Mouse (Mus musculus): ENCODE measurements around the gene Tnxb. TPM values are rescaled to one million over a fixed set of nuclear protein-coding genes. Genes with fewer than 3 reads are reported as not detected.
A peak's percentile ranks its signal among the peaks of the same experiment; 100 is the strongest.

The Tnxb gene
- polyA plus RNA-seq, 1 experiment from 2014 or later: 0.17 TPM

GRCm38 (mm10) chr17:34652546-34652945 lies 17.8 kb upstream of the Tnxb start:
- no peak overlapping the region for H3K4me2 ChIP-seq
- no peaks in the 10 kb centered on the region for H3K27me3 ChIP-seq
- H3K9me3 ChIP-seq (replicated peaks): no peaks in the 10 kb centered on the region
- no peak overlapping the region for H3K9ac ChIP-seq
- H3K4me1 ChIP-seq (replicated peaks): peaks cover 21% of the 10 kb centered on the region
- WGBS (ENCODE audit: insufficient replicate concordance): 79% methylated on average over 10 of the region's 10 CpGs
- H3K4me3 ChIP-seq (replicated peaks): no peak overlapping the region
- no peak for ATAC-seq (ENCODE audit: insufficient read depth)
- H3K27ac ChIP-seq (replicated peaks): no peak overlapping the region
- H3K36me3 ChIP-seq (replicated peaks): peaks cover 50% of the 10 kb centered on the region

GRCm38 (mm10) chr17:34652985-34653384 lies 17.4 kb upstream of the Tnxb start:
- H3K9ac ChIP-seq: no peak overlapping the region
- peaks cover 17% of the 10 kb centered on the region for H3K4me1 ChIP-seq (replicated peaks)
- no peaks in the 10 kb centered on the region for H3K27me3 ChIP-seq
- no peak for ATAC-seq (ENCODE audit: insufficient read depth)
- H3K4me3 ChIP-seq (replicated peaks): no peak overlapping the region
- peaks cover 50% of the 10 kb centered on the region for H3K36me3 ChIP-seq (replicated peaks)
- H3K9me3 ChIP-seq (replicated peaks): no peaks in the 10 kb centered on the region
- H3K27ac ChIP-seq (replicated peaks): no peak overlapping the region
- 88% methylated on average over 8 of the region's 8 CpGs for WGBS (ENCODE audit: insufficient replicate concordance)
- H3K4me2 ChIP-seq: no peak overlapping the region

GRCm38 (mm10) chr17:34653746-34654285 lies 16.5 kb upstream of the Tnxb start:
- Histone ChIP-seq H3K4me1 (replicated peaks) (peaks cover 8% of the 10 kb centered on the region), H3K36me3 (replicated peaks) (peaks cover 46% of the 10 kb centered on the region), H3K9ac (no peak overlapping the region), H3K9me3 (replicated peaks) (no peaks in the 10 kb centered on the region), H3K4me3 (replicated peaks) (no peak overlapping the region), H3K4me2 (no peak overlapping the region), H3K27ac (replicated peaks) (no peak overlapping the region), H3K27me3 (peaks cover 7% of the 10 kb centered on the region; the same call in 1 of the 2 replicates)
- 60% methylated on average over 9 of the region's 9 CpGs for WGBS (ENCODE audit: insufficient replicate concordance)
- no peak for ATAC-seq (ENCODE audit: insufficient read depth)

GRCm38 (mm10) chr17:34654392-34654791 lies 15.9 kb upstream of the Tnxb start:
- Histone ChIP-seq H3K4me2 (no peak overlapping the region), H3K27me3 (peaks cover 13% of the 10 kb centered on the region), H3K27ac (replicated peaks) (no peak overlapping the region), H3K36me3 (replicated peaks) (peaks cover 40% of the 10 kb centered on the region), H3K4me3 (replicated peaks) (no peak overlapping the region), H3K9ac (no peak overlapping the region), H3K9me3 (replicated peaks) (no peaks in the 10 kb centered on the region), H3K4me1 (replicated peaks) (peaks cover 3% of the 10 kb centered on the region; the same call in 1 of the 2 replicates)
- WGBS (ENCODE audit: insufficient replicate concordance): 79% methylated on average over 13 of the region's 13 CpGs
- no peak for ATAC-seq (ENCODE audit: insufficient read depth)

- H3K27ac ChIP-seq (replicated peaks): no peak overlapping the region
- H3K27me3 ChIP-seq: peaks cover 20% of the 10 kb centered on the region
- no peak overlapping the region for H3K4me3 ChIP-seq (replicated peaks)
- no peaks in the 10 kb centered on the region for H3K9me3 ChIP-seq (replicated peaks)
- no peak for ATAC-seq (ENCODE audit: insufficient read depth)
- WGBS (ENCODE audit: insufficient replicate concordance): 48% methylated on average over 7 of the region's 7 CpGs
- no peak overlapping the region for H3K9ac ChIP-seq
- H3K36me3 ChIP-seq (replicated peaks): peaks cover 32% of the 10 kb centered on the region
- no peaks in the 10 kb centered on the region for H3K4me1 ChIP-seq (replicated peaks)
- H3K4me2 ChIP-seq: no peak overlapping the region
Observed at GRCm38 (mm10) chr17:34655160-34655559, 15.2 kb upstream of the Tnxb start.

GRCm38 (mm10) chr17:34655581-34655991 lies 14.7 kb upstream of the Tnxb start:
- Histone ChIP-seq H3K36me3 (replicated peaks) (peaks cover 28% of the 10 kb centered on the region), H3K27me3 (peaks cover 25% of the 10 kb centered on the region), H3K4me2 (no peak overlapping the region), H3K4me1 (replicated peaks) (no peaks in the 10 kb centered on the region), H3K9me3 (replicated peaks) (no peaks in the 10 kb centered on the region), H3K9ac (no peak overlapping the region), H3K27ac (replicated peaks) (no peak overlapping the region), H3K4me3 (replicated peaks) (no peak overlapping the region)
- peak; percentile 62; the same call in 1 of the 2 replicates for ATAC-seq (ENCODE audit: insufficient read depth)
- 47% methylated on average over 4 of the region's 4 CpGs for WGBS (ENCODE audit: insufficient replicate concordance)

GRCm38 (mm10) chr17:34656666-34657065 lies 13.7 kb upstream of the Tnxb start:
- peaks cover 20% of the 10 kb centered on the region for H3K36me3 ChIP-seq (replicated peaks)
- H3K27ac ChIP-seq (replicated peaks): no peak overlapping the region
- H3K9ac ChIP-seq: no peak overlapping the region
- H3K27me3 ChIP-seq: peaks cover 35% of the 10 kb centered on the region
- H3K4me2 ChIP-seq: no peak overlapping the region
- H3K4me1 ChIP-seq (replicated peaks): peaks cover 2% of the 10 kb centered on the region; the same call in 1 of the 2 replicates
- no peaks in the 10 kb centered on the region for H3K9me3 ChIP-seq (replicated peaks)
- no peak for ATAC-seq (ENCODE audit: insufficient read depth)
- 59% methylated on average over 8 of the region's 8 CpGs for WGBS (ENCODE audit: insufficient replicate concordance)
- no peak overlapping the region for H3K4me3 ChIP-seq (replicated peaks)

GRCm38 (mm10) chr17:34657271-34657670 lies 13.1 kb upstream of the Tnxb start:
- peaks cover 14% of the 10 kb centered on the region for H3K36me3 ChIP-seq (replicated peaks)
- peaks cover 2% of the 10 kb centered on the region; the same call in 1 of the 2 replicates for H3K4me1 ChIP-seq (replicated peaks)
- peaks cover 36% of the 10 kb centered on the region for H3K27me3 ChIP-seq
- no peak overlapping the region for H3K27ac ChIP-seq (replicated peaks)
- no peak for ATAC-seq (ENCODE audit: insufficient read depth)
- no peak overlapping the region for H3K4me3 ChIP-seq (replicated peaks)
- H3K9ac ChIP-seq: no peak overlapping the region
- WGBS (ENCODE audit: insufficient replicate concordance): 26% methylated on average over 2 of the region's 2 CpGs
- no peaks in the 10 kb centered on the region for H3K9me3 ChIP-seq (replicated peaks)
- no peak overlapping the region for H3K4me2 ChIP-seq

GRCm38 (mm10) chr17:34658145-34658544 lies 12.2 kb upstream of the Tnxb start:
- H3K27me3 ChIP-seq: peaks cover 41% of the 10 kb centered on the region
- H3K9me3 ChIP-seq (replicated peaks): no peaks in the 10 kb centered on the region
- ATAC-seq (ENCODE audit: insufficient read depth): no peak
- peaks cover 6% of the 10 kb centered on the region; the same call in 1 of the 2 replicates for H3K36me3 ChIP-seq (replicated peaks)
- no peak overlapping the region for H3K27ac ChIP-seq (replicated peaks)
- H3K4me3 ChIP-seq (replicated peaks): no peak overlapping the region
- WGBS (ENCODE audit: insufficient replicate concordance): 25% methylated on average over 2 of the region's 2 CpGs
- H3K9ac ChIP-seq: no peak overlapping the region
- no peak overlapping the region for H3K4me2 ChIP-seq
- peaks cover 2% of the 10 kb centered on the region; the same call in 1 of the 2 replicates for H3K4me1 ChIP-seq (replicated peaks)

DNA sequence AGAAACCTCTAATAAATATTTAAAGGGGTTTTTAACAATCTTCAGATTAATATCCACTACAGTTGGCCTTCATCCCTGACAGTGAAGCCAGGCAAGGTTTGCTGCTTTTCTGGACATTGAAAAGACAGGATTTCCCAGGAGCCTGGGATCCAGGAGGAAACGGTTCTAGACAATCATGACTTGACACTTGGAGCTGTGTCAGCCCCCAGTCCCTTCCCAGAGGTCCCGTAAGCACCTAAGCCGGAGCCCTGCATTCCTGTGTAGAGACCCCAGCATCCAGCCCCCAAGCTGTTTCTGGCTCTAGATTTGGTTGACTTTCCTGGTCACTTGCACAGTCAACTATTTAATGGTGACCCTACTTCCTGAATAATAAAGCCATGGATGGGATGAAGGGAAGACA lies 11.7 kb upstream of the Tnxb start:
- Histone ChIP-seq H3K27me3 (peaks cover 46% of the 10 kb centered on the region), H3K4me2 (no peak overlapping the region), H3K9ac (no peak overlapping the region), H3K4me3 (replicated peaks) (no peak overlapping the region), H3K9me3 (replicated peaks) (no peaks in the 10 kb centered on the region), H3K36me3 (replicated peaks) (peaks cover 2% of the 10 kb centered on the region; the same call in 1 of the 2 replicates), H3K27ac (replicated peaks) (no peak overlapping the region), H3K4me1 (replicated peaks) (peaks cover 2% of the 10 kb centered on the region; the same call in 1 of the 2 replicates)
- WGBS (ENCODE audit: insufficient replicate concordance): 54% methylated on average over 3 of the region's 3 CpGs
- ATAC-seq (ENCODE audit: insufficient read depth): no peak

DNA sequence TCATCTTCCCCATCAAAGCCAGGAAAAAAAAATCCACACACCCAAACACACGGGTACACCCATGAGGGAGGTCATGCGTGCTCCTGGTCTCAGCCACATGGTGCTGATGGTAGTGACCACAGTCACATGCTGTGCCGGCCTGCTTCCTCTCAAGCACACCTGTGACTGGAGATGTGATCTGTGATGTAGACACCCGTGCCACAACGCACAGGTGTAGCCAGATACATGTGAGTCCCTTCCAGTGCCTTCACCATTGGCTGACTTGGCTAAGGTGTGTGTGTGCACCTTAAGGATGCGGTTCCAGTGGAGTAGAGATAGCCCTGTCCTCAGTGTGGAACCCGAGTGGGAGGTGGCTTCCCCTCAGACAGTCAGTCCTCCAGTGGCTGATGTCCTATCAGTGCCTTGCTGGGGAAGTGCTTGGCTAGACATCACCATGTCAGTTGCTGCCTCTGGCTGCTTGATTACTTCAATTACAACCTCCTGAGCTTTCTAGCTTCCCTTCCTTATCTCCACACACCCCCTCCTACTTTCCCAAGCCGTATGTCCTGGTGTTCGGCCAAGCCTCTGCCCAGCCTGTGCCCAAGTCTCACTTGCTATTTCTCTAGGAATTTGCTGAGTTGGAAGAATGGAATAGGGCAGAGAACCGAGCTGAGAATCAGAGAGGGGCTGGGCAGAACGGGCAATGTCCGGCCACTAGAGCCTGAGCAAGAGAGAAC lies 11.0 kb upstream of the Tnxb start:
- Histone ChIP-seq H3K4me2 (no peak overlapping the region), H3K27ac (replicated peaks) (no peak overlapping the region), H3K4me3 (replicated peaks) (no peak overlapping the region), H3K27me3 (peaks cover 48% of the 10 kb centered on the region), H3K36me3 (replicated peaks) (no peaks in the 10 kb centered on the region), H3K9me3 (replicated peaks) (no peaks in the 10 kb centered on the region), H3K9ac (no peak overlapping the region), H3K4me1 (replicated peaks) (peaks cover 2% of the 10 kb centered on the region; the same call in 1 of the 2 replicates)
- 32% methylated on average over 12 of the region's 12 CpGs for WGBS (ENCODE audit: insufficient replicate concordance)
- ATAC-seq (ENCODE audit: insufficient read depth): no peak
